Mouse (Mus musculus): ENCODE results near the gene 9430015G10Rik. TPM values are rescaled to one million over a fixed set of nuclear protein-coding genes. Genes with fewer than 3 reads are reported as not detected.

Gene 9430015G10Rik
- total RNA-seq (2021), result 1 to 10 TPM; 2.1 to 3.1 TPM
- long read RNA-seq, experiment 1, partial matches to known transcripts, result 1 of 5 reads
- long read RNA-seq, experiment 1, other reads (novel, unspliced or antisense), result 1 of 5 reads
- long read RNA-seq, experiment 2, partial matches to known transcripts, result 0 of 3 reads
- long read RNA-seq, experiment 2, other reads (novel, unspliced or antisense), result 2 of 3 reads

DNA sequence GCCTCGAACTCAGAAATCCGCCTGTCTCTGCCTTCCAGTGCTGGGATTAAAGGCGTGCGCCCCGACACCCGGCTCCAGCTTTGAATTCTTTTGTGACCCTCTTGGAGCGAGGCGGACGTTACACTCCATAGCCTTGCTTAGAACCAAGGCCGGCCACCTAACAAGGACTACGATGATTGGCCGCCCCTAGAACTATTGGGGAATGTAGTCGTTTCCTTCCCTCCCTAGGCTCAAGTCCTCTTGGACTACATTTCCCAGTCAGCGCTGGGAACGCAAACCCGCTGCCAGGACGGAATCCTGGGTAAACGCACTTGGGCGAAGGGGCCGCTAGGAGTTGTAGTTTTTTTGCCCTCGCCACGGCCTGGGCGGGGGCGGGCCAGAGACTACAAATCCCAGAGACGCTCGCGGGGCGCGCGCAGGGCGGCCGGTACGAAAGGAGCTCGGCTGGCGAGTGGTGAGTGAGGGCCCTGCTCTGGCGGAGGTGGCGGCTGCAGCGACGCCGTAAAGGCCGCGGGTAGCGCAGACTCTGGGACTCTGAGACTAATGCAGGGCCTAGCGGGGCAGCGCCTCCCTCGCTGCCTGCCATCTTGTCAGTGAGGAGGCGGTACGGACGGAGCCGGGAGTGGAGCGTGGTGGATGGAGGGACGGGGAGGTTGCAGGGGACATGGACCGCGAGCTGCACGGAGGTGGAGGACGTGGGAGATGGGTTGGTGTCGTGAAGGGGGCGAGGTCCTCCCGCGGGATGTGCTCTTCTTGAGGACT lies at the start of gene 9430015G10Rik:
Gene 9430015G10Rik (plus strand): TSS at position 413 of the 762 bp plus-strand sequence.
- peak; percentile 98 for DNase-seq (ENCODE audit: low spot score)

GRCm38 (mm10) chr4:156063861-156064509 lies 45.8 kb upstream of the 9430015G10Rik start:
- DNase-seq (ENCODE audit: low spot score), result no peak

DNA sequence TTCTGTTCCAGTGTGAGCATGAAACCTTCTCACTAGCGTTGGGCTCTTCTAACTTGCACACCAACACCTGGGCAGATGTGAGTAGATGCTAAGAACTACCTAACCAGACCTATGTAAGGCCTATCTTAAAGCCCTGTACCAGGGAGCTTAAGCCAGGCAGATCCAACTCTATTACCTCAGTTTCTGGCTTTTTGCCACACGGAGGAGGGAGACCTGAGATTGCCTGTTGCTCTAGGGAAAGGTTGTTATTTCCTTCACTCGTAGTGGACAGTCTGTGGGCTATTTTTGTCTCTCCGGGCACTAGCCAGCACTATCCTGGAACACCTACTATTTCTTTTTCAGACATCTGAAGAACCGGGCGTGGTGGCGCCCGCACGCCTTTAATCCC lies 45.3 kb upstream of the 9430015G10Rik start:
- DNase-seq (ENCODE audit: low spot score), result peak; percentile 30

DNA sequence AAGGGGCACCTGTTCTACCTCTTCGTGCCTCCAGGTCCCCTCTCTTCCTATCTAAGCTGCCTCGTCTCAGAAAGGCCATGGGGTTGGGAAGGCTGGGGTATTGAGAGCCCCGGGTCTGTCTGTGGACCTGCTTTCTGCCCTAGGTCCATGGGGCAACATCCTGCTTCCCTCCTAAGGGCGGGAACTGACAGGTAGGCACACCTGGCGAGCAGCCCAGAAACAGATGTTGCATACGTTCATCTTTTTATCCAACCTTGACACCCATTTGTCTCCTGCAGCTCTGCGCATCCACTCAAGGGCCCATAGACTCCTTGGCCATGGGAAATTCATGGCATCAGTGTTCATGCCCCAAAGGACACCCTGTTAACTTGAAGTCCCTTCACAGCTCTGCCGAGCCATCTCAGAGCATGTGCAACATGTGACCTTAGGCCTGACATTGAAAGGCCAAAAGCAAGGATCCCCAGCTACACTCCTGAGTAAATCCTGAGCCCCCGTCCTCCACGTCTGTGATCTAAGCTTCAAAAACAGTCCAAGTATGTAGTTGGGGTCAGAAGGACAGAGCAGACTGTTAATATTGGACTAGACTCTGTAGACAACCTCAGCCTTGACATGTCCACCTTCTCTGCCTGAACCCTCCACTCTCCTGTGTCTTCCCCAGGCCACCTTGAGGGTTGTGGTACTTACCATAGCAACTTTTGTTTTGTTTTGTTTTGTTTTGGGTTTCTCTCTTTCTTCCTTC lies 44.5 kb upstream of the 9430015G10Rik start:
- no peak for DNase-seq (ENCODE audit: low spot score)

DNA sequence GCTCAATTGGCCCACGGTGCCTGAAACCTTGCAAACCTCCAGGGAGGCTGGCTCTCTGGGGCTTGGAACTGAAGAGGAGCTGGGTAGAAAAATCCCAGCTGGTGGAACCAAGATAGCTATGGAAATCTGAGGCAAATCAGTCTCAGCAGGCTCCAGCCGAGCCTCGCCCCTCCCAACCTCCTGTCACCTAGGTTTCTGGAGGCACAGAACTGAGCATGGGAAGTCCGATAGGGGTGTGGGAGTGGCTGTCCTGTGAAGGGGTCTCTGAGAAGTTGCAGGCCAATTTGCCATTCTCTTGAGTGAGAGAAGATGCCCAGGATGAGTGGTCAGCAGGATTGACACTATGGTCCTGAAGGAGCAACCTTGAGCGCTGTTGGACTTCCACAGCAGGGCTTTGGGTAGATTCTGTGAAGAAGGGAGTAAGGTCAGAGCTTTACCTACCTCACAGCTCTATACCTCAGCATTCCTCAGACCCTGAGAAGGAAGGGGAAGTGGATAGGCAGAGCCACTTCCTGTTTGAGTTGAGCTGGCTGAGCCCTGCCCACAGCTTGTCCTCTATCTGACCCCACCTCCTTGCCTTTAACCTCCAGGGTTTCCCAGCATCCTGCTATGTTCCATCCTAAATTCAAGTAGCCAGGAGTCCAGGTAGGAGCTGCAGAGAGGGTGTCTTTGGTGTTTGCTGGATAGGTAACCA lies 42.4 kb upstream of the 9430015G10Rik start:
- no peak for DNase-seq (ENCODE audit: low spot score)

- DNase-seq (ENCODE audit: low spot score), result no peak
Measured at GRCm38 (mm10) chr4:156069701-156070100, 40.1 kb upstream of the 9430015G10Rik start.

DNA sequence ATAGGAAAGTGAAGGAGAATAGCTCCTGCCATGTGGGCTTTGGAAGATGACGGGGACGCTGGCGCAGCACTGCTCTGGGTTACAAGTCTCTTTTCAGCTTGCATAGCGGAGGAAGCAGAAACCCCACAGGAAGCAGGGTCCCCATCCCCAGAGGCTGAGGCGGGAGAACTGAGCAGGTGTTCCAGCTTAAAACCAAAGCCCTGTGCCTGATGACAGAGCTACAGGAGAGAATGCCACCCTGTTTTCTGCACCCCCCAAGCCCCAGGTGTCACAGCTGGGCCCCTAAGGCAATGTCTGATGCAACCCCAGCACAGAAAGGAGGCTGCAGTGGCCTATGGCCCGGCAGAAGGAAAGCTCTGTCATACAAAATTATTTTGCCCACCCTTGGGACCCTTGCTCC lies 39.5 kb upstream of the 9430015G10Rik start:
- DNase-seq (ENCODE audit: low spot score), result no peak

- DNase-seq (ENCODE audit: low spot score), result no peak
Measured at GRCm38 (mm10) chr4:156070716-156071115, 39.1 kb upstream of the 9430015G10Rik start.

GRCm38 (mm10) chr4:156076911-156077382 lies 32.8 kb upstream of the 9430015G10Rik start:
- no peak for DNase-seq (ENCODE audit: low spot score)

GRCm38 (mm10) chr4:156077499-156078301 lies 32.1 kb upstream of the 9430015G10Rik start:
- no peak for DNase-seq (ENCODE audit: low spot score)

DNA sequence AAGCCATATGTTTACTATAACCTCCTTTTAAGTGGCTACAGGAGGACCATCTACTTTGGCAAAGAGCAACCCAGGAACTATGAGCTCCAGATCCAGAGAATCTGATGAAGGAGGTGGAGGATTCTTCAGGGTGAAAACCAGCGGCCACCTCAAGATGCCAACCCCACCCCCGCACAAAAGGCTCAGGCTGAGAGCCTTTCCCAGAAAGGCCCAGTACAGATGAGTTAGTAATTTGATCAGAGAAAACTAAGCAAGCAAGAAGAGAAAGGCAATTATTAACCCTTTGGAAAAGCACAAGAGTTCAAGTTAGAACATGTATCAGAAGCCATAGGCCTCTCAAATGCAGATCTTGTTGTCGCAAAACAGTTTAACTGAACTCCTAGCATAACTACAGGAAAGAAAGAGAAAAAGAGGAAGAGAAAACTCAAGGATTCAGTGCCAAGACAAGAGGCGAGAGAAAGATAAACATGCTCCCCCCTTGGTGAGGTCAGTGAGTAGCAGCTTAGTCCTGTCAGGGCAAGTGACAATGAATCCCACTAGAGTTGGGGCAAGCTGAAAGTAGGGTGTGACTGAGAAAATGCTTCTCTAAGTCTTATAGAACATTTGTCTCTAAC lies 27.1 kb upstream of the 9430015G10Rik start:
- DNase-seq (ENCODE audit: low spot score), result no peak

DNA sequence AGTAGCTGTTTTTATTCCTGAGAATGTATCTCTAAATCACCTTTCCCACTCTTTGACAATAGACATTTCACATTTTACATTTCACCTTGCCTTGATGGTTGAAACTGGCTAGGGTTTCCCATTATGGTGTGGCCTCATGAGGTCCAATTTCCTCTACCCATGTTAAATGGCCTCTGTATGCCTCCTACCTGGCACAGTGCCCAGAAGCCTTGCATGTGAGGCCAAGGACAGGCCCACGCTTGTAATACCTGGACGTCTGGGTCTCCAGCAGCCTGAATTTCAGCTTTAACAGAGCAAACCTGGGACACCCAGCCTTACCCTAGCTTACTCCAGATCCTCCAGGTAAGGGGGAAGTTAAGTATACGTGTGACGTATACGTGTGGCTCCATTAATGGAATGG lies 26.4 kb upstream of the 9430015G10Rik start:
- DNase-seq (ENCODE audit: low spot score), result no peak

DNA sequence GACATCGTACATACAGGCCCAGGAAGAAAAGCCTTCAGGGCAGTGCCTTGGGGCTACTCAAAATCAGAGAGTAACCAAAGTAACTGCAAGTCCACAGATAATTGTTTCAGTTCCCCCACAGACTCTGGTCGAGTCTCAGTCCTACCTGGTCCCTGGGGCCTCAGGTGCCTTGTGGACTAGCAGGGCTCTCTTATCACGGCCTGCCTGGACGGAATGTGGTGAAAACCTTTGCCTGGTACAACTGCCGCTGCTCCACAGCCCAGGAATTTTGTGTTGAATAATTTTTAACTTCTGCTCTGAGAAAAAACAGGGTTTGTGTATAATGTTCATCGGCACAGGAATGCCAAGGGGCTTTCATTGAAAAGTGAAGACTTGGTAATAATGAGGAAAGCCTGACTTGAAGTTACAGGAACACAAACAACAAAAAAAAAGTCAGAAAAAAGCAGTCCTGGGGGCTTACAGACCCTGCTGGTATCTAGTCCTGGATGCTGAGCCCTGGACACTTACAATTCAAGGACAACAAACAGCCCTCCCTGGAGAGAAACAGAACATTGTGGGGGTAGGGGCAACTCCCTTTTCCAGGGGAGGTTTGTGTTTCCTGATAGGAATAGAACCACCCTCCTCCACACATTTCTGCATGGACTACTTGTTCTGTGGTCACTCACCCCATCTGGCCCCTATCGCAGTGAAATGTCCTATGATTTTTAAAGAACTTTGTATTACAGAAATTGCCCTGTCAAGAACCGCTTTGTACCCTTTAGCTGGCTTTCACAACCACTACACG lies 25.5 kb upstream of the 9430015G10Rik start:
- DNase-seq (ENCODE audit: low spot score), result no peak

GRCm38 (mm10) chr4:156085256-156085655 lies 24.5 kb upstream of the 9430015G10Rik start:
- DNase-seq (ENCODE audit: low spot score), result no peak

DNA sequence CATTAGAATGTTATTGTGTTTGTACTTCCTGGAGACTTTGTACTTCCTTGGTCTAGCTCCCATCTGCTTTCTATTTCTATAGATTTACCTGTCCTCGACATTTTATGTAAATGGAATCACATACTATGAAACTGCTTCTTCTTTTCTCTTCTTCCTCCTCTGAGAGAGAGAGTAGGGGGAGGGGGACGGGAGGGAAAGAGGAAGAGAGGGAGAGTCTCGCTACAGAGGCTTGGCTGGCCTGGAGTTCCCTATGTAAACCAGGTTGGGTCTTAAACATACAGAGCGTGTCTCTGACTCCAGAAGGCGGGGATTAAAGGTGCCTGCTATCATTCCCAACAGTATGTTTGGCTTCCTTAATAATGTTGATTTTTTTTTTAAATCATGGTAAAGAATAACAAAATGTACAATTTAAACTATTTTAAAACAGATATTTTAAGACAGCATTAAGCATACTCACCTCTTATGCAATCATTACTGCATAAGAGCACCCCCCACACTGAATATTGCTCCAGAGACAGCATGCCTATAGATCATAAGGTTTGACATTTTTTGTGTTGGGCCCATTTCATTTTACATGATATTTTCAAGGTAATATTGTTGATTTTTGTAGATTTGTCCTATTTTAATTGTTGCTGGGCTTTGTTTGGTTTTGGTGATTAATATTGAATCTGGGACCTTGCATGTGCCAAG lies 22.2 kb upstream of the 9430015G10Rik start:
- DNase-seq (ENCODE audit: low spot score), result no peak

DNA sequence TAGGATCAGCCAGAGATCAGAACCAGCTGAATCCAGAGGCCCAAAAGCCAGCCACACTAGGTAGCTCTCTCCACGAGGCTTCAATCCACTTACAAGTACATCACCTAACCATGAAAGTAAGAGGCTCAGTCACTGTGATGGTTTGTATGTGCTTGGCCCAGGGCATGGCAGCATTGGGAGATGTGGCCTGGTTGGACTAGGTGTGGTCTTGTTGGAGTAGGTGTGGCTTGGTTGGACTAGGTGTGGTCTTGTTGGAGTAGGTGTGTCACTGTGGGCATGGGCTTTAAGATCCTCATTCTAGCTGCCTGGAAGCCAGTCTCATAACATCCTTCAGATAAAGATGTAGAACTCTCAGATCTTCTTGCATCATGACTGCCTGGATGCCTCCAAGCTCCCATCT lies 18.5 kb upstream of the 9430015G10Rik start:
- no peak for DNase-seq (ENCODE audit: low spot score)

DNA sequence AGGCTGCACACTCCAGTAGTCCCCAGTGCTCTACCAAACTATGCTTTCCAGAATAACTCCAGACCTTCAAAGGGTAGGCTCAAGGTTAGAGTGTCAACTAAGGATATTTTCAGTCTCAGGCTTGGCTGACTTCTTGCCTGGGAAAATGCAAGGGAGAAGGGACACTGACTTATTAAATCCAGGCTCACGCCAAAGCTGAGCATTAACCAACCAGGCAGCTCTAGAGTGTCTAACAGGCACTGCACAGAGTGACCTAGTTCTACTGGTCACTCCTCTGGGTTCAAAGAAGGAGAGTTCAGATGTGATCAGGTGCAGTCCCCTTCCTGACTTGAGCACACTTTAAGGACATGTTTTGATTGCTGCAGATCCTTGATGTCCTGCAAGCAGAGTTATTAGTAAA lies 17.0 kb upstream of the 9430015G10Rik start:
- DNase-seq (ENCODE audit: low spot score), result no peak

DNA sequence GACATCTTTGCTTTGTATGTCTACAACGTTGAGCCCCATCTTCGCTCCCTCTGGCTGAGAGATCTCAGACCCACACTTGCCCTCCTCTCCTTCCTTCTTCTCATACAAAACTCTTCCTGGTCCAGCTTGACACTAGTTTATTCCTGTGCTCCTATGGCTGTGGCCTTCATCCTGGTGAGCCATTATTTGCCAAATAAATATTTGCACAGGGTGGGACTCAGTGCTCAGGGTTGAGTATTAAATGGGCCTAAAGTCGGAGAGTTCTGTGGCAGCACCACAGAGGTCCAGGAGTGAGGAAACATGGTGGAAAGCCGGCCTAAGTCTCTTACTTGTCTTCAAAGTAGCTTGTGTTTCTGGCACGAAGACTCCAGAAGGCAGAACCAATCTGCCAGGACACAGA lies 16.0 kb upstream of the 9430015G10Rik start:
- no peak for DNase-seq (ENCODE audit: low spot score)

- DNase-seq (ENCODE audit: low spot score), result no peak
Measured at GRCm38 (mm10) chr4:156096191-156096590, 13.6 kb upstream of the 9430015G10Rik start.

All from gastrocnemius, adult 18-20 months (tissue).